In genomic region chr13:46525295-46526255, GRCm38 (mm10) we compare ENCODE assay signal across 26 mouse cellular contexts. TPM values are rescaled to one million over a fixed set of nuclear protein-coding genes. Genes with fewer than 3 reads are reported as not detected.
DNase-seq lines count a peak whose midpoint lies in the region; ATAC-seq and TF ChIP-seq lines count a peak whose summit lies in the region.
"Had no signal": no experiment of that assay in that cellular context is flagged by ENCODE, and none has a peak within 500 bp of the region (broad histone marks: within the 10 kb centered on the region; RNA-seq: fewer than 3 reads in every experiment).

No protein-coding gene starts in this region.

- no peaks in the 10 kb centered on the region for H3K9me3 ChIP-seq in heart, embryonic 11.5 days (replicated peaks; ENCODE audit: control insufficient read depth, low read length)
- no peaks in the 10 kb centered on the region for H3K9me3 ChIP-seq in forebrain, embryonic 13.5 days (replicated peaks)
- H3K9me3 ChIP-seq: embryonic facial prominence, embryonic 12.5 days; forebrain, embryonic 15.5 days; limb, embryonic 13.5 days; liver, embryonic 12.5 days; midbrain, embryonic 12.5 days had no signal

- 75% methylated on average over 18 of the region's 18 CpGs for WGBS in heart, embryonic 11.5 days (ENCODE audit: insufficient replicate concordance)
- 91% methylated on average over 18 of the region's 18 CpGs for WGBS in forebrain, embryonic 13.5 days

- no peak overlapping the region for H3K4me2 ChIP-seq in heart, embryonic 11.5 days
- H3K4me2 ChIP-seq in forebrain, embryonic 13.5 days: no peak overlapping the region
- H3K4me2 ChIP-seq: embryonic facial prominence, embryonic 12.5 days; forebrain, embryonic 15.5 days; hindbrain, embryonic 14.5 days; limb, embryonic 13.5 days; liver, embryonic 12.5 days; midbrain, embryonic 12.5 days had no signal

- peak overlapping the region; percentile 92 for H3K27ac ChIP-seq in gastrocnemius, adult 2 months
- 0 out of 2 replicates have a peak overlapping the region, but pooled peaks have one; percentile 68 for H3K27ac ChIP-seq in heart, embryonic 11.5 days (ENCODE audit: low read depth, low read length)
- H3K27ac ChIP-seq in left cerebral cortex, adult 2 months: 0 out of 2 replicates have a peak overlapping the region, but pooled peaks have one; percentile 3
- no peak overlapping the region for H3K27ac ChIP-seq in forebrain, embryonic 13.5 days
- H3K27ac ChIP-seq: embryonic facial prominence, embryonic 12.5 days; forebrain, embryonic 15.5 days; hindbrain, embryonic 14.5 days; limb, embryonic 13.5 days; liver, embryonic 12.5 days; midbrain, embryonic 12.5 days had no signal

- no peak for TF ChIP-seq CTCF in gastrocnemius, adult 2 months (IDR thresholded peaks at IDR 0.05)
- TF ChIP-seq CTCF in left cerebral cortex, adult 2 months (IDR thresholded peaks at IDR 0.05): no peak

- 0 out of 2 replicates have a peak overlapping the region, but pooled peaks have one; percentile 2 for H3K4me3 ChIP-seq in gastrocnemius, adult 2 months
- no peak overlapping the region for H3K4me3 ChIP-seq in heart, embryonic 11.5 days (ENCODE audit: low read depth, low read length)
- no peak overlapping the region for H3K4me3 ChIP-seq in left cerebral cortex, adult 2 months
- H3K4me3 ChIP-seq in forebrain, embryonic 13.5 days: no peak overlapping the region
- H3K4me3 ChIP-seq: embryonic facial prominence, embryonic 12.5 days; forebrain, embryonic 15.5 days; limb, embryonic 13.5 days; liver, embryonic 12.5 days; megakaryocyte, embryonic 14.5 days; midbrain, embryonic 12.5 days had no signal

- ATAC-seq in heart, embryonic 11.5 days (replicated peaks; ENCODE audit: insufficient number of reproducible peaks, low FRiP score, low TSS enrichment): no peak
- no peak for ATAC-seq in forebrain, embryonic 13.5 days
- ATAC-seq: forebrain, embryonic 15.5 days; intestine, postnatal 0 days; liver, embryonic 12.5 days; liver, postnatal 0 days had no signal

- intact Hi-C loops in gastrocnemius, adult 2 months (cut with DNase I): no loop called here
- intact Hi-C loops in gastrocnemius, postnatal 14 days (cut with DNase I; ENCODE audit: low total_unique reads): no loop called here
- intact Hi-C loops in left cerebral cortex, adult 2 months (cut with DNase I): no loop called here

- peak; percentile 57 for DNase-seq in gastrocnemius, adult 2 months
- no peak for DNase-seq in gastrocnemius, postnatal 14 days
- DNase-seq in heart, postnatal 4 days: no peak
- DNase-seq in left cerebral cortex, adult 2 months (ENCODE audit: extremely low spot score in 1 of 2, low spot score in 2 of 2): no peak
- DNase-seq in left cerebral cortex, adult 18-20 months (ENCODE audit: low spot score in 2 of 2): no peak
- peak; percentile 80 for DNase-seq in skeletal muscle tissue, adult 2 months (ENCODE audit: low read depth, low spot score)
- DNase-seq: adrenal gland, postnatal 25 days; cerebellum, adult 11-12 months; cerebellum, adult 9-11 months; embryo, embryonic 11 days; kidney, adult 9 months; kidney, postnatal 10 days; layer of hippocampus, adult 9-11 months; liver, postnatal 0 days; lung, postnatal 4 days; thymus, postnatal 14 days had no signal

- no peaks in the 10 kb centered on the region for H3K27me3 ChIP-seq in heart, embryonic 11.5 days (ENCODE audit: control insufficient read depth, insufficient read depth, low read length)
- no peaks in the 10 kb centered on the region for H3K27me3 ChIP-seq in forebrain, embryonic 13.5 days
- H3K27me3 ChIP-seq: embryonic facial prominence, embryonic 12.5 days; forebrain, embryonic 15.5 days; limb, embryonic 13.5 days; liver, embryonic 12.5 days had no signal

- H3K4me1 ChIP-seq in heart, embryonic 11.5 days (ENCODE audit: control insufficient read depth, insufficient read depth, low read length): peaks cover 39% of the 10 kb centered on the region
- H3K4me1 ChIP-seq in forebrain, embryonic 13.5 days: 0 out of 2 replicates have a peak, but pooled peaks cover 14% of the 10 kb centered on the region
- H3K4me1 ChIP-seq: limb, embryonic 13.5 days; liver, embryonic 12.5 days; megakaryocyte, embryonic 14.5 days had no signal

- H3K36me3 ChIP-seq in heart, embryonic 11.5 days (ENCODE audit: control insufficient read depth, insufficient read depth, low read length): no peaks in the 10 kb centered on the region
- H3K36me3 ChIP-seq in forebrain, embryonic 13.5 days (ENCODE audit: poor library complexity, severe bottlenecking): no peaks in the 10 kb centered on the region
- H3K36me3 ChIP-seq: embryonic facial prominence, embryonic 12.5 days; forebrain, embryonic 15.5 days; limb, embryonic 13.5 days; liver, embryonic 12.5 days; midbrain, embryonic 12.5 days had no signal

- no peak overlapping the region for H3K9ac ChIP-seq in heart, embryonic 11.5 days (ENCODE audit: low read depth, low read length)
- H3K9ac ChIP-seq in forebrain, embryonic 13.5 days: no peak overlapping the region
- H3K9ac ChIP-seq: embryonic facial prominence, embryonic 12.5 days; forebrain, embryonic 15.5 days; hindbrain, embryonic 14.5 days; limb, embryonic 13.5 days; liver, embryonic 12.5 days; liver, postnatal 0 days; midbrain, embryonic 12.5 days had no signal

RNA-seq across cellular contexts. Expression of gene Cap2, which starts 23.9 kb away (rescaled TPM):
- total RNA-seq in gastrocnemius, adult 2 months (2021): 100 to 1,000 TPM; 270 TPM
- 100 to 1,000 TPM; 241 to 245 TPM for total RNA-seq in gastrocnemius, postnatal 14 days (2021)
- 122 and 141 TPM in 2 replicates for polyA plus RNA-seq in heart, embryonic 11.5 days (2014; fragmentation: Nextera tagmentation; extraction: Ambion mirVana)
- 100 to 1,000 TPM; 182 to 185 TPM for total RNA-seq in heart, postnatal 4 days (2021)
- 100 to 1,000 TPM; 264 to 278 TPM for total RNA-seq in left cerebral cortex, adult 2 months (2021)
- total RNA-seq in left cerebral cortex, adult 18-20 months (2021): 100 to 1,000 TPM; 265 to 282 TPM
- 10.8 and 11.8 TPM in 2 replicates for polyA plus RNA-seq in forebrain, embryonic 13.5 days (2015; fragmentation: Nextera tagmentation; extraction: Ambion mirVana)

Comparison
In these comparisons a context has a peak if more than half of its experiments do, and no peak if none do; other contexts are left out.
1. DNase-seq: peak in gastrocnemius, adult 2 months (single experiment) and skeletal muscle tissue, adult 2 months (single experiment); none in gastrocnemius, postnatal 14 days (single experiment), heart, postnatal 4 days (single experiment), left cerebral cortex, adult 2 months (0 of 2) and left cerebral cortex, adult 18-20 months (0 of 2).